Mouse (Mus musculus) intestine, embryonic 16.5 days (tissue): ENCODE data around the gene Btbd7. TPM values are rescaled to one million over a fixed set of nuclear protein-coding genes. Genes with fewer than 3 reads are reported as not detected.
A peak's percentile ranks its signal among the peaks of the same experiment; 100 is the strongest.

Experiments
- ATAC-seq: fragments of 200-750 bp; cut with Nextera tagmentation; 2 replicates; pipeline ENCODE4 v1.8.0; 2017; ENCODE audit warnings: moderate TSS enrichment, moderate library complexity
- H3K27ac ChIP-seq: fragments of 300-500 bp; sonication (generic); 2 replicates; pipeline ENCODE4 v1.5.1; 2014; ENCODE audit warnings: mild to moderate bottlenecking, low read length
- H3K27me3 ChIP-seq: fragments of 300-500 bp; sonication (generic); replicated peaks from 2 replicates; pipeline ENCODE4 v1.6.1; 2014; ENCODE audit warnings: low read length, control low read depth, mixed read lengths; ENCODE audit not compliant: control insufficient read depth, insufficient read depth
- H3K36me3 ChIP-seq: fragments of 300-500 bp; sonication (generic); 2 replicates; pipeline ENCODE4 v1.6.1; 2014; ENCODE audit warnings: low read length, control low read depth; ENCODE audit not compliant: control insufficient read depth, insufficient read depth
- H3K4me1 ChIP-seq: fragments of 300-500 bp; sonication (generic); 2 replicates; pipeline ENCODE4 v1.6.1; 2014; ENCODE audit warnings: low read length, control low read depth, mixed read lengths; ENCODE audit not compliant: control insufficient read depth, insufficient read depth
- H3K4me2 ChIP-seq: fragments of 300-500 bp; sonication (generic); 2 replicates; pipeline ENCODE4 v1.6.1; 2014; ENCODE audit warnings: low read depth, low read length, control low read depth
- H3K4me3 ChIP-seq: fragments of 300-500 bp; sonication (generic); 2 replicates; pipeline ENCODE4 v1.5.1; 2014; ENCODE audit warnings: mild to moderate bottlenecking, low read length
- H3K9ac ChIP-seq: fragments of 300-500 bp; sonication (generic); 2 replicates; pipeline ENCODE4 v1.6.1; 2014; ENCODE audit warnings: low read depth, low read length
- H3K9me3 ChIP-seq: fragments of 300-500 bp; sonication (generic); 2 replicates; pipeline ENCODE4 v1.6.1; 2016; ENCODE audit warnings: low read length, control low read depth; ENCODE audit not compliant: control insufficient read depth
- WGBS: fragments of 180-500 bp; shearing (Covaris S2); extraction: QIAGEN DNeasy Blood & Tissue Kit; methylation state at CpG from one replicate; pipeline ENCODE4 v1.1.7; 2014; 5-methylcytosine and 5-hydroxymethylcytosine counted together
- polyA plus RNA-seq: library from polyadenylated mRNA; unstranded; fragments of >200 nt; fragmentation: Nextera tagmentation; extraction: Ambion mirVana; gene quantifications from 2 replicates; pipeline ENCODE4 v1.2.1, GENCODE M21; 2015

Btbd7 gene
- polyA plus RNA-seq, 1 experiment from 2014 or later: 10.0 TPM

GRCm38 (mm10) chr12:102744839-102745238 lies 133.4 kb downstream of the Btbd7 start:
- Histone ChIP-seq H3K9ac (peak overlapping the region; percentile 86; the same call in 1 of the 2 replicates), H3K27me3 (no peaks in the 10 kb centered on the region), H3K4me2 (peak overlapping the region; percentile 52), H3K4me1 (peaks cover 13% of the 10 kb centered on the region), H3K9me3 (no peaks in the 10 kb centered on the region), H3K27ac (no peak overlapping the region), H3K36me3 (peaks cover 3% of the 10 kb centered on the region; the same call in 1 of the 2 replicates), H3K4me3 (peak overlapping the region; percentile 71)
- 58% methylated on average over 6 of the region's 6 CpGs for WGBS
- ATAC-seq: no peak

GRCm38 (mm10) chr12:102743589-102744574 lies 134.4 kb downstream of the Btbd7 start, which contains the start of the genes Moap1 and Tmem251:
Moap1 (minus strand) TSS chr12:102743661.
Tmem251 (plus strand) TSS chr12:102743762.
- Histone ChIP-seq H3K4me3 (peak within 1 kb of the TSS; percentile 71), H3K9ac (peak within 1 kb of the TSS; percentile 86), H3K4me1 (peaks cover 13% of the 10 kb centered on the region), H3K4me2 (peak within 1 kb of the TSS; percentile 78), H3K27ac (peak within 1 kb of the TSS; percentile 94), H3K27me3 (no peaks in the 10 kb centered on the region), H3K9me3 (no peaks in the 10 kb centered on the region), H3K36me3 (peaks cover 3% of the 10 kb centered on the region; the same call in 1 of the 2 replicates)
- under 1% methylated on average over 63 of the region's 63 CpGs for WGBS
- ATAC-seq: peak; percentile 99

GRCm38 (mm10) chr12:102743036-102743588 lies 135.2 kb downstream of the Btbd7 start:
- peaks cover 13% of the 10 kb centered on the region for H3K4me1 ChIP-seq
- H3K27ac ChIP-seq: peak overlapping the region; percentile 94
- H3K9me3 ChIP-seq: no peaks in the 10 kb centered on the region
- H3K36me3 ChIP-seq: peaks cover 3% of the 10 kb centered on the region; the same call in 1 of the 2 replicates
- WGBS: under 1% methylated on average over 33 of the region's 33 CpGs
- ATAC-seq: peak; percentile 61
- H3K9ac ChIP-seq: peak overlapping the region; percentile 86
- H3K4me3 ChIP-seq: peak overlapping the region; percentile 71
- H3K4me2 ChIP-seq: peak overlapping the region; percentile 78
- no peaks in the 10 kb centered on the region for H3K27me3 ChIP-seq

GRCm38 (mm10) chr12:102742056-102742455 lies 136.2 kb downstream of the Btbd7 start:
- no peak overlapping the region for H3K4me3 ChIP-seq
- no peak for ATAC-seq
- H3K9me3 ChIP-seq: no peaks in the 10 kb centered on the region
- WGBS: 79% methylated on average over 7 of the region's 7 CpGs
- H3K27me3 ChIP-seq: no peaks in the 10 kb centered on the region
- no peak overlapping the region for H3K9ac ChIP-seq
- H3K4me2 ChIP-seq: no peak overlapping the region
- no peak overlapping the region for H3K27ac ChIP-seq
- peaks cover 3% of the 10 kb centered on the region; the same call in 1 of the 2 replicates for H3K36me3 ChIP-seq
- H3K4me1 ChIP-seq: peaks cover 13% of the 10 kb centered on the region

GRCm38 (mm10) chr12:102740285-102740684 lies 138.0 kb downstream of the Btbd7 start:
- 75% methylated on average over 3 of the region's 3 CpGs for WGBS

GRCm38 (mm10) chr12:102739096-102739495 lies 139.2 kb downstream of the Btbd7 start:
- 65% methylated on average over 5 of the region's 5 CpGs for WGBS

More at GRCm38 (mm10) chr12:102740285-102740684, 138.0 kb downstream of the Btbd7 start:
- Histone ChIP-seq H3K36me3 (no peaks in the 10 kb centered on the region), H3K27ac (no peak overlapping the region), H3K9ac (no peak overlapping the region), H3K4me3 (no peak overlapping the region), H3K27me3 (no peaks in the 10 kb centered on the region), H3K4me2 (no peak overlapping the region), H3K9me3 (no peaks in the 10 kb centered on the region), H3K4me1 (peaks cover 13% of the 10 kb centered on the region)
- no peak for ATAC-seq

GRCm38 (mm10) chr12:102733381-102733780 lies 144.9 kb downstream of the Btbd7 start:
- H3K27me3 ChIP-seq: no peaks in the 10 kb centered on the region
- ATAC-seq: no peak
- no peak overlapping the region for H3K9ac ChIP-seq
- H3K9me3 ChIP-seq: no peaks in the 10 kb centered on the region
- WGBS: 6% methylated on average over 5 of the region's 5 CpGs
- H3K27ac ChIP-seq: no peak overlapping the region
- no peak overlapping the region for H3K4me3 ChIP-seq
- peaks cover 25% of the 10 kb centered on the region for H3K4me1 ChIP-seq
- no peaks in the 10 kb centered on the region for H3K36me3 ChIP-seq
- no peak overlapping the region for H3K4me2 ChIP-seq

More at GRCm38 (mm10) chr12:102739096-102739495, 139.2 kb downstream of the Btbd7 start:
- Histone ChIP-seq H3K4me1 (peaks cover 6% of the 10 kb centered on the region), H3K4me2 (no peak overlapping the region), H3K27ac (no peak overlapping the region), H3K36me3 (no peaks in the 10 kb centered on the region), H3K4me3 (no peak overlapping the region), H3K9ac (no peak overlapping the region), H3K9me3 (no peaks in the 10 kb centered on the region), H3K27me3 (no peaks in the 10 kb centered on the region)
- no peak for ATAC-seq

GRCm38 (mm10) chr12:102730798-102731619 lies 147.3 kb downstream of the Btbd7 start:
- Histone ChIP-seq H3K9ac (no peak overlapping the region), H3K4me1 (peaks cover 26% of the 10 kb centered on the region), H3K36me3 (no peaks in the 10 kb centered on the region), H3K4me2 (peak overlapping the region; percentile 55), H3K9me3 (no peaks in the 10 kb centered on the region), H3K27ac (peak overlapping the region; percentile 98), H3K27me3 (no peaks in the 10 kb centered on the region), H3K4me3 (peak overlapping the region; percentile 32; the same call in 1 of the 2 replicates)
- ATAC-seq: peak; percentile 91
- 18% methylated on average over 16 of the region's 16 CpGs for WGBS
